Mouse (Mus musculus): ENCODE results near the gene Smarcd3. TPM values are rescaled to one million over a fixed set of nuclear protein-coding genes. Genes with fewer than 3 reads are reported as not detected.
A peak's percentile ranks its signal among the peaks of the same experiment; 100 is the strongest.

The Smarcd3 gene
- polyA plus RNA-seq, 1 experiment from 2014 or later, result 45.9 TPM

GRCm38 (mm10) chr5:24596519-24597171 is 27.6 kb downstream of the Smarcd3 start:
- peaks cover 36% of the 10 kb centered on the region for H3K4me1 ChIP-seq (replicated peaks; ENCODE audit: control insufficient read depth, insufficient read depth, low read length)
- H3K27me3 ChIP-seq (ENCODE audit: control insufficient read depth, insufficient read depth, low read length), result peaks cover 12% of the 10 kb centered on the region
- DNase-seq (ENCODE audit: low spot score), result peak; percentile 71
- 15% methylated on average over 11 of the region's 11 CpGs for WGBS
- H3K4me3 ChIP-seq (ENCODE audit: low read depth, low read length), result no peak overlapping the region
- peak overlapping the region; percentile 33 for H3K9ac ChIP-seq (ENCODE audit: low read depth, low read length)
- peak overlapping the region; percentile 85 for H3K27ac ChIP-seq (ENCODE audit: low read depth, low read length)
- ATAC-seq (ENCODE audit: low FRiP score), result peak; percentile 41
- H3K36me3 ChIP-seq (ENCODE audit: control insufficient read depth, insufficient read depth, low read length), result no peaks in the 10 kb centered on the region; the same call in 1 of the 2 replicates
- H3K9me3 ChIP-seq (ENCODE audit: control insufficient read depth, low read length), result no peaks in the 10 kb centered on the region
- peak overlapping the region; percentile 25 for H3K4me2 ChIP-seq (replicated peaks; ENCODE audit: low read depth, low read length)

DNA sequence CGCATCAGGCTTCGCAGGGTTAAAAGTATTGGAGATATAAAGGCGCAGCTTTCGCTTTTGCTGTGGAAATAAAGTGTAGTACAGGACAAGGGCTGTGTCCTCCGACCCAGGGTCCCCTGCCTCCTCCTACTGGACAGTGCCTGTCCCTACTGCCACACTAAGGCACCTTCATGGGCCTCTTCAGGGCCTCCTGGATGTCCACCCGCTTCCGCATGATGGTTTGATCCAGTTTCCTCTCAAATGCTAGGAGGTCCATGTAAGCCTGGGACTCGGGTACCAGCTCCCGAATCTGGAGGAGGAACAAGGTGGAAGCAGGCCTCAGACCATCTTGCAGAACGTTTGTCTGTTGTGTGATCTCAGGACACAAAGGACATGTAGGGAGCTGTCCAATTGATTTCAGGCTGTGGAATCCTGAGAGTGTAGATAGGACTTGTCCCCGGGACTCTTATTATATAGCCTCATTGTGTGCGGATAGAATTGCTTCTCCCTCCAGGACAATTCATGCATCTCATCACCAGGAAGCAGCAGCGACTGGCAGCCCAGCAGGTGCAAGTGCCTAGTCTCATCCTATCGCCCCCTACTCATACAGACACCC is 28.3 kb downstream of the Smarcd3 start:
- H3K4me2 ChIP-seq (replicated peaks; ENCODE audit: low read depth, low read length), result peak overlapping the region; percentile 25
- WGBS, result 58% methylated on average over 14 of the region's 14 CpGs
- DNase-seq (ENCODE audit: low spot score) (no peak), ATAC-seq (ENCODE audit: low FRiP score) (no peak; the same call in 1 of the 2 replicates)
- H3K4me1 ChIP-seq (replicated peaks; ENCODE audit: control insufficient read depth, insufficient read depth, low read length), result peaks cover 32% of the 10 kb centered on the region
- H3K9ac ChIP-seq (ENCODE audit: low read depth, low read length), result peak overlapping the region; percentile 36; the same call in 1 of the 2 replicates
- no peak overlapping the region for H3K4me3 ChIP-seq (ENCODE audit: low read depth, low read length)
- no peaks in the 10 kb centered on the region for H3K9me3 ChIP-seq (ENCODE audit: control insufficient read depth, low read length)
- H3K36me3 ChIP-seq (ENCODE audit: control insufficient read depth, insufficient read depth, low read length), result no peaks in the 10 kb centered on the region; the same call in 1 of the 2 replicates
- H3K27ac ChIP-seq (ENCODE audit: low read depth, low read length), result peak overlapping the region; percentile 85
- peaks cover 12% of the 10 kb centered on the region for H3K27me3 ChIP-seq (ENCODE audit: control insufficient read depth, insufficient read depth, low read length)

DNA sequence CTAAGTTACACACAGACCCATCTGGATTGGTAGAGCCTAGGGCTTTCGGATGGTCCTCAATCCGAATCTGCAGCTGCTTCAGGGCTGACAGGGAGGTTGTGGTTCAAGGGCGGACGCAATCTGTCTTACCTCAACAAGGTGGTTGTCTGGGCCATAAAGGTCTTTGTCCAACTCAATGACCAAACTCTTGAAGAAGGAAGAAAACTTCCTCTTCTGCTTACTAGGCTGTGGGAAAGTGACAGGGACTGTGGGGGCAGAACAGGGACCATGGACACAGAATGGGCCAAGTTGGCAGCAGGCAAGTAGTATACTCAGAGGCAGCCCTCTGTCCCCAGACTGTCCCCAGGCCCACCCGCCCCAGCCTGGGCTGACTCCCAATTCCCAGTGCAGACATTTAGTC is 28.9 kb downstream of the Smarcd3 start:
- Histone ChIP-seq H3K9ac (ENCODE audit: low read depth, low read length) (no peak overlapping the region), H3K4me1 (replicated peaks; ENCODE audit: control insufficient read depth, insufficient read depth, low read length) (peaks cover 30% of the 10 kb centered on the region), H3K4me2 (replicated peaks; ENCODE audit: low read depth, low read length) (no peak overlapping the region), H3K36me3 (ENCODE audit: control insufficient read depth, insufficient read depth, low read length) (no peaks in the 10 kb centered on the region; the same call in 1 of the 2 replicates), H3K27ac (ENCODE audit: low read depth, low read length) (peak overlapping the region; percentile 85; the same call in 1 of the 2 replicates), H3K4me3 (ENCODE audit: low read depth, low read length) (no peak overlapping the region), H3K27me3 (ENCODE audit: control insufficient read depth, insufficient read depth, low read length) (peaks cover 9% of the 10 kb centered on the region), H3K9me3 (ENCODE audit: control insufficient read depth, low read length) (no peaks in the 10 kb centered on the region)
- no peak for ATAC-seq (ENCODE audit: low FRiP score)
- no peak for DNase-seq (ENCODE audit: low spot score)
- 95% methylated on average over 5 of the region's 5 CpGs for WGBS

DNA sequence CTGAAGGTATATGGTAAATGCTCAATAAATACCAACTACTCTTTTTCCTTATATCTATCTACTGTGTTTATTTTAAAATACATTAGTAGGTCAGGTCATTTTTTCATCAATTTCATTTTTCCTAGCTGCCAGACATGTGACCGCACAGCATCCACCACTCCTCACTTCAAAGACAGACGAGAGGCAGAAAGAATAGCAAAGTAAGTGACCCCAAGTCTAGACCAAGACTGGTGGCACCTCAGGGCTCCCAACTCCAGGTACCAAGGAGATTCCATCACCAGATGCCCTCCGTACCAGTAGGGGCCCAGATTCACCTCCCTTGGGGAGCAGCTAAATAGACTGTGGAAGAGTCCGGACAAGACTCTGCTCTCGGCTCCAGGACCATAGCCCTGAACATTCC is 29.9 kb downstream of the Smarcd3 start:
- Histone ChIP-seq H3K36me3 (ENCODE audit: control insufficient read depth, insufficient read depth, low read length) (no peaks in the 10 kb centered on the region; the same call in 1 of the 2 replicates), H3K4me3 (ENCODE audit: low read depth, low read length) (no peak overlapping the region), H3K4me1 (replicated peaks; ENCODE audit: control insufficient read depth, insufficient read depth, low read length) (peaks cover 30% of the 10 kb centered on the region), H3K27me3 (ENCODE audit: control insufficient read depth, insufficient read depth, low read length) (peaks cover 6% of the 10 kb centered on the region), H3K4me2 (replicated peaks; ENCODE audit: low read depth, low read length) (no peak overlapping the region), H3K27ac (ENCODE audit: low read depth, low read length) (no peak overlapping the region), H3K9me3 (ENCODE audit: control insufficient read depth, low read length) (no peaks in the 10 kb centered on the region), H3K9ac (ENCODE audit: low read depth, low read length) (no peak overlapping the region)
- ATAC-seq (ENCODE audit: low FRiP score) (no peak), DNase-seq (ENCODE audit: low spot score) (no peak)
- 94% methylated on average over 5 of the region's 5 CpGs for WGBS

DNA sequence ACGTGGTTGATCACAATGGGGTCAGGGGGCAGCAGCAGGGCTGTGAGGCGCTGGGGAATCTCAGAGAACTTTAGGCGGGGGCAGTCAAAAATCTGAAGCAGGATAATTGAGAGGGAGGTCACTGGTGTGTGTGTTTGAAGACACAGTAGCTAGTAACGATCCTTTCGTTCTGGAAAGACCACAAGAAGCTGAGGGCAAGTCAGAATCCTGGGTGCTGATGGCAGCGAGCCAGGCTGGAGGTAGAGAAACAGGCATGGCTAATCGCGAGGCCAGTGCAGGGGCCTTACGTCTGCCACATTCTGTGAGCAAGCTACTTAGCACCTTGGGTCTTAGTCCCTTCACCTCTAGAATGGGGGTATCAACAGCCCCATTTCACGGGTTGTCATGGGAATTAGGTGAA is 30.3 kb downstream of the Smarcd3 start:
- WGBS, result 77% methylated on average over 10 of the region's 10 CpGs
- DNase-seq (ENCODE audit: low spot score), result no peak

DNA sequence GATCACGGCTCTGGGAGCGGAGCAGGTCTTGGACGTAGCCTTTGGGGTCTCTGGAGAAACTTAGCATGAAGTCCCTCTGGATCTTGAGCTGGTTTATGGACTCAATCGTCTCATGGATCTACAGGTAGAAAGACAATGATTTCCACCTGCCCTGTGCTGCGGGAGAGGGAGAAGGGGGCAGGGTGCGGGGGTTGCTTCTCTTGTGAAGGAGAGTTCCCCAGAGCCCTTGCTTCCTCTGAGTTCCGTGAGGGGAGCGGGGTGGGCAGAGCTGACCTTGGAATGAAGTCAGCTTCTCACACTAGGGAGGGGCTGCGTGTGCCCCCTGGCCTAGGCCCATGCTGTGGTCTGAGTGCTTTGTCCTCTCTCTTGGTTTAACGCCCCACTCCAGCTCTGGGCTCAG is 31.0 kb downstream of the Smarcd3 start:
- no peak for DNase-seq (ENCODE audit: low spot score)
- Histone ChIP-seq H3K4me3 (ENCODE audit: low read depth, low read length) (no peak overlapping the region), H3K4me1 (replicated peaks; ENCODE audit: control insufficient read depth, insufficient read depth, low read length) (peaks cover 21% of the 10 kb centered on the region), H3K9me3 (ENCODE audit: control insufficient read depth, low read length) (no peaks in the 10 kb centered on the region), H3K4me2 (replicated peaks; ENCODE audit: low read depth, low read length) (no peak overlapping the region), H3K27me3 (ENCODE audit: control insufficient read depth, insufficient read depth, low read length) (peaks cover 6% of the 10 kb centered on the region; the same call in 1 of the 2 replicates), H3K36me3 (ENCODE audit: control insufficient read depth, insufficient read depth, low read length) (no peaks in the 10 kb centered on the region; the same call in 1 of the 2 replicates), H3K9ac (ENCODE audit: low read depth, low read length) (no peak overlapping the region), H3K27ac (ENCODE audit: low read depth, low read length) (no peak overlapping the region)
- WGBS, result 78% methylated on average over 10 of the region's 10 CpGs
- ATAC-seq (ENCODE audit: low FRiP score), result no peak

More for the DNA sequence above, 30.3 kb downstream of the Smarcd3 start:
- H3K36me3 ChIP-seq (ENCODE audit: control insufficient read depth, insufficient read depth, low read length), result no peaks in the 10 kb centered on the region; the same call in 1 of the 2 replicates
- H3K4me1 ChIP-seq (replicated peaks; ENCODE audit: control insufficient read depth, insufficient read depth, low read length), result peaks cover 28% of the 10 kb centered on the region
- no peak for ATAC-seq (ENCODE audit: low FRiP score)
- H3K9me3 ChIP-seq (ENCODE audit: control insufficient read depth, low read length), result no peaks in the 10 kb centered on the region
- H3K4me2 ChIP-seq (replicated peaks; ENCODE audit: low read depth, low read length), result no peak overlapping the region
- H3K4me3 ChIP-seq (ENCODE audit: low read depth, low read length), result no peak overlapping the region
- peaks cover 6% of the 10 kb centered on the region; the same call in 1 of the 2 replicates for H3K27me3 ChIP-seq (ENCODE audit: control insufficient read depth, insufficient read depth, low read length)
- H3K27ac ChIP-seq (ENCODE audit: low read depth, low read length), result no peak overlapping the region
- H3K9ac ChIP-seq (ENCODE audit: low read depth, low read length), result no peak overlapping the region

DNA sequence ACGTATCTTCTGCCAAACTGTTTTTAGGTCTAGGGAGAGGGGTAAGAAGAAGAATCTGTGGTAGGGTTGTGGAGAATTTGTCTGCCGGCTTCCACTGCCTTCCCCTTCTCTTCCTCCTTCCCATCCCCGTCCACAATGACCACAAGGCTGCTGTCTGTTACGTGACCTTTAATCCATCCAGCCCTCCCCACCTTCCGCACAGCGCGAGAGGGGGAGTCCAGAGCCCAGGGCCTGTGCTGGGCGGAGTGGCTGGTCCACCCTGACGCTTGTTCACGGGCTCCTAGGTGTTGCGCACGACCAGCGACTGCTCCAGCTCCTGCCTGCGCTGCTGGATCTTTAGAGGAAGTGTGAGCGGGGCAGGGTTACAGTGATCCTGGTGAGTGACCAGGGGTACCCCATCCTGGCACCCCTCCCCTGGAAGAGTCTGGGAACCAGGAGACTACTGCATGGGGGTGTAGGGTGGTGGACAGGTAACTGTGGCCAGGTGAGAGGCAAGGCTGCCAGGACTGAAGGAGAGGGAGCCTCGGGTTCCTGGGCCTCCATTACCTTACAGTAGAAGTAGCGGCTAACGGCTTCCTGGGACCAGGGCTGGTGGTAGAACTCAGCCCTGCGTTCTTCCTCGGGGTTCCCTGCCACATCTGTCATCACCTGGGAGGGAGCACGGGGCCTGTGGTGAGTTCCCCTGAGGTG is 31.6 kb downstream of the Smarcd3 start:
- H3K4me2 ChIP-seq (replicated peaks; ENCODE audit: low read depth, low read length), result no peak overlapping the region
- peaks cover 6% of the 10 kb centered on the region; the same call in 1 of the 2 replicates for H3K27me3 ChIP-seq (ENCODE audit: control insufficient read depth, insufficient read depth, low read length)
- no peaks in the 10 kb centered on the region for H3K9me3 ChIP-seq (ENCODE audit: control insufficient read depth, low read length)
- DNase-seq (ENCODE audit: low spot score) (no peak), ATAC-seq (ENCODE audit: low FRiP score) (no peak)
- 65% methylated on average over 21 of the region's 21 CpGs for WGBS
- no peak overlapping the region for H3K27ac ChIP-seq (ENCODE audit: low read depth, low read length)
- peaks cover 20% of the 10 kb centered on the region for H3K4me1 ChIP-seq (replicated peaks; ENCODE audit: control insufficient read depth, insufficient read depth, low read length)
- H3K9ac ChIP-seq (ENCODE audit: low read depth, low read length), result no peak overlapping the region
- no peak overlapping the region for H3K4me3 ChIP-seq (ENCODE audit: low read depth, low read length)
- no peaks in the 10 kb centered on the region; the same call in 1 of the 2 replicates for H3K36me3 ChIP-seq (ENCODE audit: control insufficient read depth, insufficient read depth, low read length)

GRCm38 (mm10) chr5:24591796-24592470 is 32.3 kb downstream of the Smarcd3 start:
- no peaks in the 10 kb centered on the region; the same call in 1 of the 2 replicates for H3K36me3 ChIP-seq (ENCODE audit: control insufficient read depth, insufficient read depth, low read length)
- no peak overlapping the region for H3K4me3 ChIP-seq (ENCODE audit: low read depth, low read length)
- no peak overlapping the region for H3K27ac ChIP-seq (ENCODE audit: low read depth, low read length)
- peaks cover 6% of the 10 kb centered on the region; the same call in 1 of the 2 replicates for H3K27me3 ChIP-seq (ENCODE audit: control insufficient read depth, insufficient read depth, low read length)
- H3K9ac ChIP-seq (ENCODE audit: low read depth, low read length), result no peak overlapping the region
- no peak for DNase-seq (ENCODE audit: low spot score)
- ATAC-seq (ENCODE audit: low FRiP score), result no peak
- H3K9me3 ChIP-seq (ENCODE audit: control insufficient read depth, low read length), result no peaks in the 10 kb centered on the region
- 65% methylated on average over 24 of the region's 24 CpGs for WGBS
- peaks cover 22% of the 10 kb centered on the region for H3K4me1 ChIP-seq (replicated peaks; ENCODE audit: control insufficient read depth, insufficient read depth, low read length)
- H3K4me2 ChIP-seq (replicated peaks; ENCODE audit: low read depth, low read length), result no peak overlapping the region
